Mouse (Mus musculus): Measurements from ENCODE around the gene Teddm3. TPM values are rescaled to one million over a fixed set of nuclear protein-coding genes. Genes with fewer than 3 reads are reported as not detected.
"Not testable (repeated sequence)": the region's sequence is repeated elsewhere in the genome, so short reads cannot be mapped to it uniquely, and the experiment has no call there.

Gene Teddm3
- polyA plus RNA-seq, 1 experiment from 2014 or later: not detected

- 35% methylated on average over 7 of the region's 7 CpGs for WGBS
- Histone ChIP-seq H3K9me3 (replicated peaks; ENCODE audit: control insufficient read depth, low read length) (no peaks in the 10 kb centered on the region), H3K4me1 (ENCODE audit: control insufficient read depth, insufficient read depth, low read length) (peaks cover 4% of the 10 kb centered on the region; the same call in 1 of the 2 replicates), H3K9ac (ENCODE audit: low read length) (no peak overlapping the region), H3K27ac (ENCODE audit: low read length) (no peak overlapping the region), H3K4me2 (ENCODE audit: low read depth, low read length) (no peak overlapping the region), H3K27me3 (ENCODE audit: control insufficient read depth, insufficient read depth, low read length) (0 out of 2 replicates have a peak, but pooled peaks cover 3% of the 10 kb centered on the region), H3K4me3 (ENCODE audit: low read length) (no peak overlapping the region), H3K36me3 (ENCODE audit: control insufficient read depth, insufficient read depth) (no peaks in the 10 kb centered on the region)
- no peak for ATAC-seq (replicated peaks; ENCODE audit: extremely low read depth, insufficient read depth, low FRiP score)
Observed at GRCm38 (mm10) chr16:21192509-21193354, 38.9 kb upstream of the Teddm3 start.

- H3K9ac ChIP-seq (ENCODE audit: low read length): no peak overlapping the region
- H3K27ac ChIP-seq (ENCODE audit: low read length): no peak overlapping the region
- peaks cover 6% of the 10 kb centered on the region for H3K4me1 ChIP-seq (ENCODE audit: control insufficient read depth, insufficient read depth, low read length)
- H3K4me2 ChIP-seq (ENCODE audit: low read depth, low read length): no peak overlapping the region
- H3K9me3 ChIP-seq (replicated peaks; ENCODE audit: control insufficient read depth, low read length): no peaks in the 10 kb centered on the region
- no peaks in the 10 kb centered on the region for H3K36me3 ChIP-seq (ENCODE audit: control insufficient read depth, insufficient read depth)
- ATAC-seq (replicated peaks; ENCODE audit: extremely low read depth, insufficient read depth, low FRiP score): no peak
- 80% methylated on average over 14 of the region's 14 CpGs for WGBS
- H3K27me3 ChIP-seq (ENCODE audit: control insufficient read depth, insufficient read depth, low read length): 0 out of 2 replicates have a peak, but pooled peaks cover 3% of the 10 kb centered on the region
- no peak overlapping the region for H3K4me3 ChIP-seq (ENCODE audit: low read length)
Observed at GRCm38 (mm10) chr16:21191569-21191968, 37.8 kb upstream of the Teddm3 start.

- Histone ChIP-seq H3K9ac (ENCODE audit: low read length) (no peak overlapping the region), H3K36me3 (ENCODE audit: control insufficient read depth, insufficient read depth) (no peaks in the 10 kb centered on the region), H3K9me3 (replicated peaks; ENCODE audit: control insufficient read depth, low read length) (no peaks in the 10 kb centered on the region), H3K4me1 (ENCODE audit: control insufficient read depth, insufficient read depth, low read length) (peaks cover 4% of the 10 kb centered on the region), H3K27me3 (ENCODE audit: control insufficient read depth, insufficient read depth, low read length) (no peaks in the 10 kb centered on the region), H3K4me3 (ENCODE audit: low read length) (no peak overlapping the region), H3K27ac (ENCODE audit: low read length) (no peak overlapping the region), H3K4me2 (ENCODE audit: low read depth, low read length) (no peak overlapping the region)
- ATAC-seq (replicated peaks; ENCODE audit: extremely low read depth, insufficient read depth, low FRiP score): no peak
- whole genome bisulfite sequencing: 86% methylated on average over 3 of the region's 3 CpGs
Observed at GRCm38 (mm10) chr16:21188345-21188744, 34.5 kb upstream of the Teddm3 start.

GRCm38 (mm10) chr16:21187568-21187967 is 33.8 kb upstream of the Teddm3 start:
- Histone ChIP-seq H3K4me1 (ENCODE audit: control insufficient read depth, insufficient read depth, low read length) (peaks cover 4% of the 10 kb centered on the region), H3K36me3 (ENCODE audit: control insufficient read depth, insufficient read depth) (no peaks in the 10 kb centered on the region), H3K4me2 (ENCODE audit: low read depth, low read length) (no peak overlapping the region), H3K9me3 (replicated peaks; ENCODE audit: control insufficient read depth, low read length) (no peaks in the 10 kb centered on the region), H3K27ac (ENCODE audit: low read length) (no peak overlapping the region), H3K4me3 (ENCODE audit: low read length) (no peak overlapping the region), H3K27me3 (ENCODE audit: control insufficient read depth, insufficient read depth, low read length) (no peaks in the 10 kb centered on the region), H3K9ac (ENCODE audit: low read length) (no peak overlapping the region)
- no peak for ATAC-seq (replicated peaks; ENCODE audit: extremely low read depth, insufficient read depth, low FRiP score)
- WGBS: 38% methylated on average over 7 of the region's 7 CpGs

GRCm38 (mm10) chr16:21184697-21185096 is 30.9 kb upstream of the Teddm3 start:
- no peak for ATAC-seq (replicated peaks; ENCODE audit: extremely low read depth, insufficient read depth, low FRiP score)
- no peaks in the 10 kb centered on the region for H3K36me3 ChIP-seq (ENCODE audit: control insufficient read depth, insufficient read depth)
- H3K4me2 ChIP-seq (ENCODE audit: low read depth, low read length): no peak overlapping the region
- no peak overlapping the region for H3K9ac ChIP-seq (ENCODE audit: low read length)
- H3K27ac ChIP-seq (ENCODE audit: low read length): no peak overlapping the region
- H3K4me1 ChIP-seq (ENCODE audit: control insufficient read depth, insufficient read depth, low read length): peaks cover 2% of the 10 kb centered on the region; the same call in 1 of the 2 replicates
- H3K4me3 ChIP-seq (ENCODE audit: low read length): no peak overlapping the region
- H3K27me3 ChIP-seq (ENCODE audit: control insufficient read depth, insufficient read depth, low read length): no peaks in the 10 kb centered on the region
- no peaks in the 10 kb centered on the region for H3K9me3 ChIP-seq (replicated peaks; ENCODE audit: control insufficient read depth, low read length)

GRCm38 (mm10) chr16:21182108-21182507 is 28.3 kb upstream of the Teddm3 start:
- no peaks in the 10 kb centered on the region for H3K27me3 ChIP-seq (ENCODE audit: control insufficient read depth, insufficient read depth, low read length)
- H3K4me2 ChIP-seq (ENCODE audit: low read depth, low read length): no peak overlapping the region
- no peaks in the 10 kb centered on the region for H3K4me1 ChIP-seq (ENCODE audit: control insufficient read depth, insufficient read depth, low read length)
- H3K27ac ChIP-seq (ENCODE audit: low read length): no peak overlapping the region
- no peak overlapping the region for H3K4me3 ChIP-seq (ENCODE audit: low read length)
- no peak overlapping the region for H3K9ac ChIP-seq (ENCODE audit: low read length)
- 56% methylated on average over 1 of the region's 1 CpGs for WGBS
- H3K9me3 ChIP-seq (replicated peaks; ENCODE audit: control insufficient read depth, low read length): no peaks in the 10 kb centered on the region
- H3K36me3 ChIP-seq (ENCODE audit: control insufficient read depth, insufficient read depth): no peaks in the 10 kb centered on the region
- ATAC-seq (replicated peaks; ENCODE audit: extremely low read depth, insufficient read depth, low FRiP score): no peak

GRCm38 (mm10) chr16:21175236-21175635 is 21.4 kb upstream of the Teddm3 start:
- no peaks in the 10 kb centered on the region for H3K36me3 ChIP-seq (ENCODE audit: control insufficient read depth, insufficient read depth)
- no CpG with 5 or more reads among the region's 1 CpGs for WGBS
- ATAC-seq (replicated peaks; ENCODE audit: extremely low read depth, insufficient read depth, low FRiP score): no peak
- H3K4me2 ChIP-seq (ENCODE audit: low read depth, low read length): no peak overlapping the region
- H3K9ac ChIP-seq (ENCODE audit: low read length): no peak overlapping the region
- H3K27ac ChIP-seq (ENCODE audit: low read length): no peak overlapping the region
- no peaks in the 10 kb centered on the region for H3K9me3 ChIP-seq (replicated peaks; ENCODE audit: control insufficient read depth, low read length)
- H3K4me3 ChIP-seq (ENCODE audit: low read length): no peak overlapping the region
- no peaks in the 10 kb centered on the region for H3K27me3 ChIP-seq (ENCODE audit: control insufficient read depth, insufficient read depth, low read length)
- H3K4me1 ChIP-seq (ENCODE audit: control insufficient read depth, insufficient read depth, low read length): no peaks in the 10 kb centered on the region

- Histone ChIP-seq H3K4me2 (ENCODE audit: low read depth, low read length) (no peak overlapping the region), H3K4me3 (ENCODE audit: low read length) (no peak overlapping the region), H3K27me3 (ENCODE audit: control insufficient read depth, insufficient read depth, low read length) (no peaks in the 10 kb centered on the region), H3K9ac (ENCODE audit: low read length) (no peak overlapping the region), H3K4me1 (ENCODE audit: control insufficient read depth, insufficient read depth, low read length) (no peaks in the 10 kb centered on the region), H3K27ac (ENCODE audit: low read length) (no peak overlapping the region), H3K36me3 (ENCODE audit: control insufficient read depth, insufficient read depth) (no peaks in the 10 kb centered on the region), H3K9me3 (replicated peaks; ENCODE audit: control insufficient read depth, low read length) (no peaks in the 10 kb centered on the region)
- 82% methylated on average over 13 of the region's 13 CpGs for WGBS
- no peak for ATAC-seq (replicated peaks; ENCODE audit: extremely low read depth, insufficient read depth, low FRiP score)
Observed at GRCm38 (mm10) chr16:21168730-21169129, 14.9 kb upstream of the Teddm3 start.

GRCm38 (mm10) chr16:21165343-21166220 is 11.8 kb upstream of the Teddm3 start:
- H3K36me3 ChIP-seq (ENCODE audit: control insufficient read depth, insufficient read depth); H3K4me3 ChIP-seq (ENCODE audit: low read length); H3K27ac ChIP-seq (ENCODE audit: low read length); H3K4me1 ChIP-seq (ENCODE audit: control insufficient read depth, insufficient read depth, low read length); H3K9me3 ChIP-seq (replicated peaks; ENCODE audit: control insufficient read depth, low read length); H3K9ac ChIP-seq (ENCODE audit: low read length); H3K4me2 ChIP-seq (ENCODE audit: low read depth, low read length); H3K27me3 ChIP-seq (ENCODE audit: control insufficient read depth, insufficient read depth, low read length): not testable (repeated sequence)
- 0 out of 2 replicates have a peak, but pooled peaks have one; percentile 58 for ATAC-seq (replicated peaks; ENCODE audit: extremely low read depth, insufficient read depth, low FRiP score)
- WGBS: 16% methylated on average over 17 of the region's 19 CpGs
